Mouse (Mus musculus): ENCODE results near the gene Prnp.
A peak's percentile ranks its signal among the peaks of the same experiment; 100 is the strongest.

Gene Prnp

GRCm38 (mm10) chr2:131909683-131910572 lies at the start of gene Prnp, which contains the start of gene Prn:
Gene Prnp, plus strand, starts transcription at chr2:131909928.
Gene Prn, plus strand, starts transcription at chr2:131909957.
- peak; percentile 99 for DNase-seq

DNA sequence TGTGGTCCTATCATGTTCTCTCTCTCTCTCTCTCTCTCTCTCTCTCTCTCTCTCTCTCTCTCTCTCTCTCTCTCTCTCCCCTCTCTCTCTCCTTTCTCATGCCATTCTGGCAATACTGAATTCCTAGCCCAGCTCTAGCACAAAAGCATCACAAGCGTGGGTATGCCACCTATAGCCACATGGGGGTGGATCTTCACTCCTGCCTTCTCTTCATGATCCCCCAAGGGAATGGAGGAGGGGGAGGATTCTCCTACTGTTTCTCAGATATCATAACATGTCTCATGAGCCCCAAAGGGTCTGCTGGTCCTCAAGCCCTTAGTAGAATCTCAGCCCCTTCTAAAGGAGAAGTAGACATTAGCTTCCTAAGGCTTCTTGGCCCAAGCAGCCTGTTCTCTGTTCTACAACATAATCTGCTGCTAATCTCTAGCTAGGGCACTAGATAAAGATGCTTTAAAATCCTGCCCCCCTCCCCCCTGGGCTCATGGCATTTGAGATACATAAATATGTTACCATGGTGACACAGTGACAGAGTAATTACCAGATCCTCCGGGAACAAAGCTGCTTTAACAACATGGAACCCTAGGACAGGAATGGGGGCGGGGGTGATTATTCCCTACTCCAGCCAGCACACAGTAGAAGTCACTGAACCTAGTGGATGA lies 47.0 kb upstream of the Prnp start:
- no peak for DNase-seq

DNA sequence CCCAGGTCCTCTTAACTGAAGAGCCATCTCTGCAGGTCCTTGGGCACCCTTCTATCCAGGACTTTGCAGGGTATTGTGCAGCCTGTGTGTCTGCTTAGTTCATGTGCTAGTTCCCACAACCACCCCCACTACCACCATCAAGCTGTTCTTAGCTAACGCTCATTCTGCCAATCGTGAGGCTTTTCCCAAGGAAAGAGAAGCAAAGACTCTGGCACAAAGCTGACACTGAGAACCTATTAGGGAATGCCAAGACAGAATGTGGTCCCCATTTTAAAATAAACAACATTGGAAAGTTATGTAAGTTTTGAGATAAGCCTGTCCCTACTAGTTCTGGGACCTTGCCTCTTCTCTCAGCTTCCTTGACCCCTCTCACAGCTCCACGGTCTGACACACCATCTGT lies 46.3 kb upstream of the Prnp start:
- no peak for DNase-seq

GRCm38 (mm10) chr2:131864262-131864796 lies 45.4 kb upstream of the Prnp start:
- no peak for DNase-seq

DNA sequence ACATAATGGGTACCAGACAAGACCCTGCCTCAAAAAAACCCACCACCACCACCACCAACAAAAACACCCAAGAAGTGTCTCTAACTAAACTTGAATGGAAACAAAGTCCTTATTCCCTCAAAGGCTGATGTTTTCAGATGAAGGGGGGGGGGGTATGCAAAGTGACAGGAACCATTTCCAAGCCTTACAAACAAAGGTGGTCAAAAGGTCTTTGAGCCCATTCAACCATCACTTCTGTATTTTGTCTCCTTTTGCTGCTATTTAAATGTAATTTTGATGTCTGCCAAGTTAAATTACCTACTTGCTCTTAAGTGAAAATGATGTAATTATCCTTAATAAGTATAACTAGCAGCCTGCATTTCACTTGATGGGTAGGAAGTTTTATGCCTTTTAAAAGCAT lies 43.1 kb upstream of the Prnp start:
- DNase-seq: no peak

DNA sequence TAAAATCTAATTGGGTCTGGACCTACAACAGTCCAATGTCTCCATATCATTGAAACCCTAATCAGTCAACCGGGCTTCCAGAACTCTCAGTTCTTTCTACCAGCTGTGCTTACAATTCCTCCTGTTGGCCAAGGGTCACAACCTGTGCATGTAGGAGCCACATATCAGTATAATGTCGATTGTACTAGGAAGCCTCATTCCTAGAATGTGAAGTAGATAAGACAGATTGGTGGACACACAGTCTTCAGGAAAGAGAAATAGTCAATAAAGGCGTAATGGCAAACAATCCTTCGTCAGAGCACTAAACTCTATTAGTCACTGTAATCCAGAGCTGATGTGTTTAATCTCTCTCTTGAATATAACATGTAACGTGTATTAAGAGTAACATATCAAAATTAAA lies 40.7 kb upstream of the Prnp start:
- DNase-seq: no peak

DNA sequence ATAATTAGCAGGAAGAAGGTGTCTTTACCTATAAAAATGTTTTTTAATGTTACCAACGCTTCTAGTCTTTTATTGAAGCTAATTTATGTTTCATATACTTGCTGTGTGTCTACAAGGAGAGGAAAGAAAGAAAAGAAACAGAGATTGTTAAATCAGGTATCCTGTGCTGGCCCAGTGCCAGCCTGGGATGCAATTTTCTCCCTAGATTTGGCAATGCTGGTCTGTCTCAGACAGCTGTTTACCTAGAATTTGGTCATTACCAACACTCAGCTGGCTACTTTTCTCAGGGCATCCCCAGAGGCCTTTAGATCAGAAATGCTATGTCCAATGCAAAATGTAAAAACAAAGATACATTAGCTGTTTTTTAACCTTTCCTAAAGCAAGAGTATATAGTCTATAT lies 36.4 kb upstream of the Prnp start:
- no peak for DNase-seq

GRCm38 (mm10) chr2:131876551-131877265 lies 33.0 kb upstream of the Prnp start:
- DNase-seq: no peak

DNA sequence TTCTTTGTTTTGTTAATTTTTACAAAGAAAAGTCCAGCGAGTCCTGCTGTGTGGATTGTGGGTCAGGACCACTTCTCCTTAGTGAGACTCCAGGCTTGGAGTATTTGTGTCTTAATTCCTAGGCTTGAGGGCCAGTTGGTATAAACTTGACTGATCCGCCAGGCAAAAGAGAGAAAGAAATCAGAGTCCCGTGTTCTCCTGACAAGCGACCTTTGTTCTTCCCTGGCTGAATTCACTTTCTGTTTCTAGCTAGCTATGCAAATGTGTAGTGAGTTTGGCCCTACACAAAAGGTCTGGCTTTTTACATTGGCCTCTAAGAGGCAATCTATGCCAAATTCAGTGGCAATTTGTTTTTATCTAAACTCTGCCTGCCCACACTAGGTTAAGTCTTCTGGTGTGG lies 28.0 kb upstream of the Prnp start:
- no peak for DNase-seq

DNA sequence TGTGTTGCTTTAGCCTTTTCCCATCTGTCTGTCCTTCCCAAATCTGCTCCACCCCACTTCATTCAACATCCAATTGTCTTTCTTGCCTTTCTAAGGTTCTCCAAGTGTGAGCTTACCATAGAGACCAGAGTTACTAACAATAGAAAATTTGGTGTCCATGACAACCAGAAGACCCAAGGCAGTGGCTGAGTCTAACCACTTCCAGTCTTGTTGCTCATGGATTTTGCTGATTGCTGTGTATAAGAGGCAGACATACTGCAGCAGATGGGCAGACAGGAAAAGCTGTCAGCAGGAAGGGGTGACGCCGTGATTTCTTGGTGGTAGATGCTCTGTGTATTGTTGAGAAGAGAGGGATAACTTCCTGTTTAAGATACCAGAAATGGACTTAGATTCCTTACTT lies 26.6 kb upstream of the Prnp start:
- no peak for DNase-seq

- no peak for DNase-seq
Measured at GRCm38 (mm10) chr2:131886503-131887160, 23.1 kb upstream of the Prnp start.

DNA sequence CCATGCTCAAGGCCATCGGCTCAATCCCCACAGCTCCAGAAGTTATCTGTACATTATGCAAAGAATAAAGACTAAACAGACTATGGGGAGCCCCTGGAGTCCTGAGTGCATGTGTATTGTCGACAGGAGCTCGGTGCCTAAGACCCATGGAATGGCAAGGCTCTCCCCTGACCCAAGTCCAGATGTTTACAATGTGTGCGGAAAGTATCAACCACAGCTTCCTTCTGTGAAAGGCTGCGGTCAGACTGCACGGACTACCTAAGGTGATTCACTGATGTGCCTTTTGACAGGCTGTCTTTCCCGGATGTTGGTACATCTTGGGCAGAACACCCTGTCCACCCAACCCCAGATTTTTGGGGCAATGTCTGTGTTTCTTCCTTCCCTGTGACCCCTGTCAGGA lies 21.5 kb upstream of the Prnp start:
- DNase-seq: no peak

GRCm38 (mm10) chr2:131892534-131892933 lies 17.2 kb upstream of the Prnp start:
- no peak for DNase-seq

- DNase-seq: no peak
Measured at GRCm38 (mm10) chr2:131895106-131895505, 14.6 kb upstream of the Prnp start.

GRCm38 (mm10) chr2:131896011-131896410 lies 13.7 kb upstream of the Prnp start:
- no peak for DNase-seq

DNA sequence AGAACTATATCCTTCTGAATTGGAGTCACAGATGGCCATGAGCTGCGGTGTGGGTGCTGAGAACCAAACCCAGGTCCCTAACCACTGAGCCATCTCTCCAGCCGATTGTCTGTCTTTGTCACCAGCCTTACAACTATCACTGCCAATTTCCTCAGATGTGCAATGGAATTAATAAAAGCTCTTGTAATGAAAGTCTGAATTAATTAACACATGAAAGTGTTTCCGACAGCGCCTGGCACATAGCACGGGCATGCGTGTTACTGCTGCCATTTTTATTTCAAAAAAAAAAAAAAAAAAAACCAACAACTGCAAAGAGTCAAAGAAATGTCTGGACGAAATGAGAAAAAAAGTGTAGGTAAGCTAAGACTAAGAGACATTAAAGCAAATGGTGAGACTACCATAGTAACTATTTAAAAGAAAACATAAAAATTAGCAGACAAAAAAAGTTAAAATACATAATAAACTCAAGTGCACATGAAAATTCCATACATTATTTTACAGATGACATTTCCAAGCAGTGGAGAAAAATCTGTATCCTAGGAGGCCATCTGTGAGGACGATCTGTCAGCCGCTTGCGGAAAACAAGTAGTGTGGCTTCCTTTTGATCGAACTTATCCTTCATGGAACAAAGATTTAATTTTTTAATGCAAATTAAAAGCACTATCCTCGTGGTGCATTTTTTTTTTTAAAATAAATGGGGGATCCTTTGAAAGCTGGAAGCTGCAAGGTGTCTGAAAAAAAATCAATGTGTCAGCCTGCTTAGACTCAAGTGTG lies 12.2 kb upstream of the Prnp start:
- no peak for DNase-seq

DNA sequence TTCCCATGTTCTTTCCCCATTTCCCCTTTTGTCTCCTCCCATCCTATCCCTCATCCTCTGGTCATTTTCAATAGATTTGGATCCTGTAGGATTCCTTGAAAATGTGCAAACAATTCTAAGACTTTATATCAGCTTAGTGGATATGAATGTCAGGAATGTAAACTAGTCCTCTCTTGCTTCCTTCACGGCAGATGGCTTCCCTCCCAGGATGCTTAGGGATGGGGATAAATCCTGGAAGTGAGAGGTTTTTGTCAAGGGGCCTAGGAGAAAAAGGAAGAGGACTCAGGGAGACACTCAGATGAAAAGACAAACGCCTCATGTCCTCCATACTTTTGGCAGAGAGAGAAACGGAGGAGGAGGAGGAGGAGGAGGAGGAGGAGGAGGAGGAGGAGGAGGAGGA lies 7.3 kb upstream of the Prnp start:
- DNase-seq: no peak

- DNase-seq: peak; percentile 27
Measured at GRCm38 (mm10) chr2:131902867-131903266, 6.9 kb upstream of the Prnp start.

DNA sequence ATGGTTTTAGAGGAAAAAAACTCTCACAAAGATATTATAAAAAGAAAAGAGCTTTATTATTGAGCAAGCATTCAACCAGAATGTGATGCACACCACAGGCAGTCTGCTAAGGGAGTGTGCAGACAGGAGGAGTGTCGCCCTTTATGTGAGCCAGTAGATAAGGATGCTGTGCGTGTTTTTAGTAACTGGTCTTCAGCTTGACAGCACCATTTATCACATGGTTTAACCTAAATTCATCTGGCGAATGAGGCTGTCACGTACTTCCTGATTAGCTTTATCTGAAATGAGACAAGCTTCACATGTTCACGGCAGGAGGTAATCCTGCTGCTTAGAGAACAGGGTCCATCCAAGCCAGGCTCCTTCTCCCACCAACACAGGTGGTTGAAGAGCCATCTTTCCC lies 4.7 kb upstream of the Prnp start:
- peak; percentile 65 for DNase-seq

DNA sequence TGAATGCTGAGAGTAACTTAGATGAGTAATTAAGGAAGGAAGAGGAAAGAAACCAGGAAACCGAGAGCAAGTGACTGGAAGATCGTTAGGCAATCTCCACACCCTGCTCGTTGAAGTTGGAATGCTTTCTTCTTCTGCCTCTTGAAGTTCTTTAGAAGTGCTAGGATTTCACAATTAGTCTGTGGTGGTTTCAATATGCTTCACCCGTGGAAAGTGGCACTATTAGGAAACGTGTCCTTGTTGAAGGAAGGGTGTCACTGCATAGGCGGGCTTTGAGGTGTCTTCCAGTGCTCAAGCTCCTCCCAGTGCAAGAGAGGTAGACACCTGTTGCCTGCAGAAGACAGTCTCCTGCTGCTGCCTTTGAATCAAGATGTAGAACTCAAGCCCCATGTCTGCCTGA lies 4.0 kb upstream of the Prnp start:
- no peak for DNase-seq

GRCm38 (mm10) chr2:131906266-131906665 lies 3.5 kb upstream of the Prnp start:
- DNase-seq: no peak

DNA sequence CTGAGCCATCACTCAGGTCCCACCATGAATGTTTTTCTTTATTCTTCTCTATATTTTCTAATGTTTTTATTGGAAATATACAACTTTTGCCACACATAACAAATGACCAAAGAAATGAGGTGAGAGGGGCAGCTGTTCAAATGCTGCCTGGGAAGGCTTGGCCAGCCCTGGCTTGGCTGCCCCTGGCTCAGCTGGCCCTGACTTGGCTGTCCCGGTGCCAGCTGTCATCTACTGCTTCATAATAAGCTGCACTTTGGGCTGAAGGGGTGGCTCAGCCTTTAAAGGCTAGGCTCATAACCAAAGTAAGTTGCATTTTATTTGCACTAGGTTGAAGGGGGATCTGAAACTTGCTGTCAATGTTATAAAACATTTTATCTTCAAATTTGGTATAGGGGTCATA lies 2.9 kb upstream of the Prnp start:
- no peak for DNase-seq
